Mouse (Mus musculus) liver, embryonic 14 days (tissue): ENCODE measurements around the gene 4930503E14Rik. TPM values are rescaled to one million over a fixed set of nuclear protein-coding genes. Genes with fewer than 3 reads are reported as not detected.

Experiments
- polyA plus RNA-seq: library from polyadenylated mRNA; depleted of rRNA; stranded (reverse); fragments of >200 nt; gene quantifications from 2 replicates; pipeline ENCODE4 v1.2.3, GENCODE M21; 2012; rRNA removed

The 4930503E14Rik gene
- polyA plus RNA-seq: not detected in 2 replicates

GRCm38 (mm10) chr14:44213154-44213553 is at the start of gene 4930503E14Rik:
Gene 4930503E14Rik, minus strand, starts transcription at chr14:44213254.

GRCm38 (mm10) chr14:44197361-44197760 is 15.7 kb downstream of the 4930503E14Rik start, which contains the start of gene Gm8212:
Gene Gm8212, plus strand, starts transcription at chr14:44197661.

GRCm38 (mm10) chr14:44123551-44123950 is 89.5 kb downstream of the 4930503E14Rik start, which contains the start of gene Gm3327:
Gene Gm3327, plus strand, starts transcription at chr14:44123851.

Other genes with a start within 250 kb of the 4930503E14Rik start
- gene Ang6, start 211.0 kb downstream of the 4930503E14Rik start, polyA plus RNA-seq: 0.08 TPM in 1 of 2 replicates, not detected in the other
- 24.0 and 26.3 TPM in 2 replicates for gene Ear2, start 110.6 kb downstream of the 4930503E14Rik start, polyA plus RNA-seq
- not detected in 2 replicates for gene Gm3327, start 89.4 kb downstream of the 4930503E14Rik start, polyA plus RNA-seq
- not detected in 2 replicates for gene Gm8212, start 15.6 kb downstream of the 4930503E14Rik start, polyA plus RNA-seq
- gene Gm8220, start 72.3 kb upstream of the 4930503E14Rik start, polyA plus RNA-seq: not detected in 2 replicates
- gene Gm5930, start 125.3 kb upstream of the 4930503E14Rik start, polyA plus RNA-seq: not detected in 2 replicates
- gene Gm8229, start 152.1 kb upstream of the 4930503E14Rik start, polyA plus RNA-seq: not detected in 2 replicates
- gene Gm3371, start 197.4 kb upstream of the 4930503E14Rik start, polyA plus RNA-seq: not detected in 2 replicates
- not detected in 2 replicates for gene Gm8232, start 220.4 kb upstream of the 4930503E14Rik start, polyA plus RNA-seq